Mouse (Mus musculus) erythroblast, adult 5-6 weeks (primary cell): Measurements from ENCODE around the gene Bco2. TPM values are rescaled to one million over a fixed set of nuclear protein-coding genes. Genes with fewer than 3 reads are reported as not detected.

Source experiments
- ATAC-seq: replicated peaks from 2 replicates; pipeline ENCODE4 v1.8.0; 2016; ENCODE audit warnings: moderate number of reproducible peaks, mild to moderate bottlenecking, moderate TSS enrichment, inconsistent platforms; ENCODE audit not compliant: poor library complexity, low FRiP score, severe bottlenecking
- total RNA-seq, 2 experiments: library from RNA; stranded (forward) in 1 of 2; stranded (reverse) in 1 of 2; fragments of 150-400 nt in 1 of 2; fragments of 200-764, 138-1000 nt in 1 of 2; gene quantifications; 2 replicates each; pipeline versions ENCODE4 v1.2.3 to v1.2.4; 2015 to 2017; ENCODE audit warnings: low replicate concordance in 2 of 2

The Bco2 gene
- total RNA-seq, 2 experiments from 2014 or later = 0.17 to 1.7 TPM

DNA sequence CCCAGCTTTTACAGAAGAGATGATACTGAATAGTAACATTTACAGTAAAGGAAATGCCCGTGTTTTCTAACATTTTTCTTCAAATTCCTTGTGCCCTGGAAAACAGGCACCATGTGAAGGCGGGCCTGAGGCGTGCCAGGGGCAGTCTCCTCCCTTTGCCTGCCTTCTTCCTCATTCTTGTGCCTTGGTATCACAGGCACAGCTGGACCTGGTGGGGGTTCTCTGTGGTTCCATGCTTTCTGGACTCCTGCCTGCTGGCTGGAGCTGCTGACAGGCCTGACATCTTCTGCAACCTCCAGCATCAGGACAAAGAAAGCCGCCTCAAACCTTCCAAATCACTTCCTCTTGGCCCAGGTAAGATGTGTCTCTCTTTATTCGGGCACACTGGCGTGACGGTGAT lies 10.2 kb upstream of the Bco2 start:
- ATAC-seq = no peak

DNA sequence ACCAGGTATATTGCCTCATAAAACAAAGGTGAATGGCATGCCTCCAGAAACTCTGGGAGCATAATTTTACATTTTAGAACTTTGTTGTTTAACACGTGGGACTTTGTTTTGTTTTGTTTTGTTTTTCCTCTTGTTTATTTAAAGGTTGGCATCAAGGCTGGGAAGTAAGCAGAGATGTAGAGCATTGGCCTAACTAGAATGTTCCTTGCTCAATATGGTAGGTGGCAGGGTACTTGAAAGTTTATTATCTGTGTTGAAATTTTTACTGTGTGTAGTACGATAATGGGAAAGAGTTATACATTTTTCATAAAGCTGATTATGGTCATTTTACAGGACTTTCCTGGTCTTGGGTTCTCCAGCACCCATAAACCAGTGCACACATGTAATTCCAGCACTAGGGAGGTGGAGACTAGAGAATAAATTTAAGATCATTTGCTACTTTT lies 7.0 kb upstream of the Bco2 start:
- no peak for ATAC-seq

DNA sequence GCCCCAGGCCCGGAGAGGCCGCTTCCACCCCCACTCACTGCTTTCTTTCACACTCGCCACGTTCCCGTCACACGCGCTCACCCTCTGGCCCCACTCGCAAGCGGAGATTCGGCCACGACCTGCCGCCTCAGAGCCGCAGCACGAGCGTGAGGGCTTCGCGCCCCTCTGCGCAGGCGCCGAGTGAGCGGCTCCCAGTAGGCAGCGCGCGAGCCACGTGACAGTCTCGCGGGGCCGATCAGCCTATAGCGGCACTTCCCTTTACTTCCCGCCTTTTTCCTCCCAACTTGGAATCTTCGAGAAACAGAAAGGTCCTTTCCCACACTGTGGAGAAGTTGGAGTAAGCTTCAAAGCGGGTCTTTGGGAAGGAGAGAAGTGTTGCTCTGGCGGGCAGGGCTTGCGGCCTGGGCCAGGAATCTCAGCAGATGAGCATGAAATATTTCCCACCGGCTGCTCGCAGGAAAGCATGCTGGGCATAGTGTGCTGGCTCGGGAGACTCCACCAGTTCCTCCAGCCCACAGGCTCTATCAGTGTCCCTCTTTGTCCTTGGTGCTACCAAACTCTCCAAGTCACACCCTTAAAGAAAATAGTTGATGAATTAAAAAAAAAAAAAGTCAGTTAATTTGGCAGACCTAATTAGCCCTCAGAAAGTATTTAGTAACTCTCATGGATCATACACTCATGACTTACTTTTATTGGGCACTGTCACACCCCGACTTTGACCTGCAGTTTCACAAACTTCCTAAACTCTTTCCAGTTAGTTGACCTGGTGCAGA lies 6.3 kb upstream of the Bco2 start, which contains the start of gene Tex12:
TSS of gene Tex12 (minus strand) at position 181 of the 773 bp plus-strand sequence.
- ATAC-seq = no peak

DNA sequence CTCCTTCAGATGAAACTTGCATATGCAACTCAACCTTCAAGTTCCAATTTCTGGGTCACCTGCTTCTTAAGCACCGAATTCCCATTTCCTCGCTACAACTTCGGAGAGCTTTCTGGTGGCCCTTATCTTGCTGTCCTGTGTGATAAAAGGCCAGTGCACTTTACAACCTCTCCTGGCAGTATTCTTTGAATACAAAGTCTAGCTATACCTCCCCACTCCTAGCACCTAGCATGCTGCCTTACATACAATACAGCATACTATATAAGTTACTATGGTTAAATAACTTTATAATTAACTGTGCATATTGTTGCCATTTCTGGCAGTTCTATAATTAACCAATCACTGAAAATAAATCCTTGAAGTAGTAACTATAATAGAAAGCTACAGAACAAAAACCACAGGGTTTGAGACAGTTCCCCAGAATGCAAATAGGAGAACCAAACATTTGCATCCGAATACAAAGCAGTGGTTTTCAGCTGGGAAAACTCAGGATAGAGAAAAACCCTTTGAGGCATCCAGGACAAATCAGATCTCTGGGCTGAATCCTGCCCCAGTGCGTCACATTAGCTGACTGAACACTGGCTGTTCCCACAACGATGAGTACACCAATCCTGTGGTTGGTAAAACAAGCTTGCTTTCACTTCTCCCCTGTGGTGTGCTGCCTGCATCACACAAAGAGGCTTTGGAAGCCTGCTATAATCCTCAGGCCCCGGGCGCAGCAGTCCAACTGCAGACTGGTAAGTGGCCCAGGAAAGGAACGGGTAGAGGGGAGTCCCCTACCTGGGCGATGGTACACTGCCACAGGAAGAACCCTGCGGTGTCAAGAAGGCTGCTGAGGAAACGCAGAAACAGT lies 514 bp downstream of the Bco2 start, which contains the start of gene Il18:
TSS of gene Il18 (plus strand) at position 587 of the 853 bp plus-strand sequence.
- ATAC-seq = no peak

DNA sequence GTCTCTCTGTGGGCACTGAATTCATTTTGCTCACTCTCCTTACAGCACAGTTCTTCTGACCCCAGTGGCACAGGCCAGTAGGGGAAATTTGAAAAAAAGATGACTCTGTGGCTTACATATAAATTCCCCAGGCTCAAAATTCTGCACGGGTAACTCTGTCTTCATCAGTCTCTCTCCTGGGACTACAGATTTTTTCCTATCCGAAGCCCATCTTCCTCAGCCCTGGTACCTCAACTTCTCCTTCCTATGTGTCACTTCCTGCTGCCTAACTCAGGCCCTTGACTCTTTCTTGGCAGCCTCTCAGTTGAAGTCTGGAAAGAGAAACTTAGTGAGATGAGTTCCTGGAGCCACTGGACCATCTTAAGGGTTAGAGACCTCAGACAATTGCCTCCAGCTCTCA lies 1.4 kb downstream of the Bco2 start:
- ATAC-seq = no peak

DNA sequence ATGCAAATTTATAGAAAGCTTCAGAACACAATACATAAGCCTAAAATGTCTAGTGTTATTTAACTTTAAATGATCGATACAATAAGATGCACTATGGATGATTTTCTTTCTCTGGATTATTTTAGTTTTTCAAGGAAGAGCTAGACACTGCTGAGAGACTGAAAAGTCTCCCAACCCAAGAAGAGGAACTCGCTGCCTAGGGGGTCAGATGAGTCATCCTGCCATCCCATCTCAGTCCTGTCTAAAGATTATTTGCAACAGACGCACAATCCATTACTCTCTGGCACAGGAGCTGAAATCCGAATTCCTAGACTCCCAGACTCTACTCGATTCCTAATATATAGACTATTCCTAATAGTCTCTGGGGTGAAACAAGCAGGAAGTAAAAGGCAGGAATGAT lies 2.8 kb downstream of the Bco2 start:
- no peak for ATAC-seq

DNA sequence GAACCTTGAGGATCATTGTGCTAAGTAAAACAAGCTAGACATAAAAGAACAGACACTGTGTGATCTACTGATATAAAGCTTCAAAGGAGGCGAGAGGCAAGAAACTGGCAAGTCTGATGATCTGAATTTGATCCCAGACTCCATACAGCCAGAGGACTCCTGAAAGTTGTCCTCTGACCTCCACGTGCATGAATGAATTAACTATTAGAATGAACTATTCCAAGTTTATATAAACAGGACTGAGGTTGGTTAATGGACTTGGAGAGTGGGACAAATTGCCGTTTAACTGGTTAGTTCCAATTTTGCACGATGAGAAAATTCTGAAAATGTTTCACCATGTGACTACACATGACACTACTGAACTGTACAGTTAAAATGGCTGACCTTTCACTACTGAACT lies 6.0 kb downstream of the Bco2 start:
- no peak for ATAC-seq

DNA sequence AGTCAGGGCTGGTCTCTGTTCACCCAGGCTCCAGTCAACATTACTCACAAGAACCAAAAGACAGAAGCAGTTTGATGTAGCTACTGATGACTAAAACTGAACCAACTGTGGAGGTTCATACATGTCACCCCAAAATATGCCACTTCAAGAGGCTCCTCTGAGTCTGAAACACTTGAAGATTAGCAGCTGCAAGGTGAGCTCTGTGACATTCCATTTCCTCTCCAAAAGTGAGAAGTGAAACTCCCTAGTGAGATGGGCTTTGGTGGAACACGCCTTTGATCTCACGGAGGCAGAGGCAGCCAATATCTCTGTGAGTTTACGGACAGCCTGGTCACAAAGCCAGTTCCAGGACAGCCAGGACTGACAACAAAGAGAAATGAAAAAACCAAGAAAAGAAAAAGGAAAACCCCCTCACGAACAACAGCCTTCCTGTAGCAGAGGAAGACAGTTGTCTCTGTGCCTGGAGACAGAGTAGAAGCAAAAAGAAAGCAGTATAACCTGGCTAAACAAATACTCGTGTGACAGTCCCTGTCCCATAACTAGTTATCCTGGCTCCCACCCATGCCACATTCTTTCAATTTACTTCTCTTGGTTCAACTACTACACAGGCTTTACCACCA lies 7.0 kb downstream of the Bco2 start:
- no peak for ATAC-seq

DNA sequence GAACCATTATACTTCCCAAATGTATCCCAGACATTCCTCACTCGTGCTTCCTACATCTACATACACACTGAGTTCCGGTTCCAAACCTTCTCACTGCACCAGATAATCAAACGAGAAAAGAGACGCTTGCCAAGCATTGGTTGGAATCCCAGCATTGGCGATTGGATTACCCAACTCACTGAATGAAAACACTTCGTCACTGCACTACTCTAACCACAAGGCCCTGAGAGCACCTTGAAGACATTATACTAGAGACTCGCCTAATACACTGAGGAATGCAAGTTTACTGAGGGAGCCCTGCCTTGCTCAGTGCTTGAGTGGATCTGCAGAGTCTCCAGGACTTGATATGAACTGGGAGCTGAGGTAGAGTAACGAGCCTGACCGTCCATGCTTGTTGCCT lies 12.6 kb downstream of the Bco2 start:
- no peak for ATAC-seq

DNA sequence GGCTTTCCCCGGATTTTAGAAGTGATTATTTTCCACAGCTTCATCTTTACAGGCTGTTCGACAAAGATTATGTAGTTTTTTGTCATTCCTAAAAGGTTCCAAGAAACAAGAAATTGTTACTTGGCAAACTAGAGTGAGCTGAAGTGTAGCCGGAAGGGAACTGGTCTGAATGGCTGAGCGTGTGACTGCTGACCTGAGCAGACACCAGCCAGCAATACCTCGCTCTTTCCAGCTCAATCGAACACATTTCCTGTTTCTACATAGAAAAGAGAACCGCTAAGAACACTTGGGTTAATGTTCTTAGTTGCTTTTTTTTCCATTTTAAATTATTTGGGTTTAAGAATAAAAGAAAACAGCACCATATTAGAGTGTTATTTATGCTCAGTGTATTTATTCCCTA lies 14.8 kb downstream of the Bco2 start:
- ATAC-seq = no peak

DNA sequence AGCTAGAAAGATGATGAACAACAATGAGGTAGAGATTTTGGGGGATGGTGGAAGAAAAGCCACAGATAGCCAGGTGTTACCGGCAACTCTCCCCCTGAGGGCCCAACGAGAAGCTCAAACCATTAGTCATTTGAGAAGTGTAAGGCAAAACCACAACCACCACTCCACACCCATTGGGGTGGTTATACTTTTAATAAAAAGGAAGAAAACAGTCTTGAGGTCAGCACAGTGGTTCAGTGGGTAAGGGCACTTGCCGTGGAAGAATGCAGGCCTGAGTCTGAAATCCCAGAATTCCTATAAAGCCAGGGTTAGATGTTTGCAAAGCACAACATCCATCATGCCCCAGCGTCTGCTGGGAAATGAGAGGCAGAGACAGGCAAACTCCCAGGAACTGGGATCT lies 17.7 kb downstream of the Bco2 start:
- no peak for ATAC-seq

DNA sequence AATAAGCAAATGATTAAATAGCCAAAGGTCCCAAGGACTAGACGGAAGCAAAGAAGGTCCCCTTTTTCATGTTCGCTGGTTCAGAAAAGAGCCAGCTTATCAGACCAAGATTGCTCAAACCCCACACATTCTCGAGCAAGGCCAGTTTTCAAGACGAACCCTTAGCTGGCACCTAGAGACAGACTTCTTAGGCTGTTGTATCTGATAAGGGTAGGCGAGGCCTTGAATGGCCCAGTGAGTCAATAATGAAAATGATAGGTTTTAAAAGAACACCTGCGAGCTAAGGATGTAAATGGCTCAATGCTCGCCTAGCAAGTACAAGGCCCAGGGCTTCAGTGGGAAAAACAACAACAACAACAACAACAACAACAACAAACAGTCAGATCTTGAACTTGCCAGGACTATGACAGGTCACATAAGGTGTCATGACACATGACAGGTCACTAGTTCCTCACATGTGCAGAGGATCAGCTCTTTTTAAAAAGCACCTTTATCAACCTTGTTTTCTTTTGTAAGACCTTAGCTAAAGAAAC lies 18.3 kb downstream of the Bco2 start:
- no peak for ATAC-seq

DNA sequence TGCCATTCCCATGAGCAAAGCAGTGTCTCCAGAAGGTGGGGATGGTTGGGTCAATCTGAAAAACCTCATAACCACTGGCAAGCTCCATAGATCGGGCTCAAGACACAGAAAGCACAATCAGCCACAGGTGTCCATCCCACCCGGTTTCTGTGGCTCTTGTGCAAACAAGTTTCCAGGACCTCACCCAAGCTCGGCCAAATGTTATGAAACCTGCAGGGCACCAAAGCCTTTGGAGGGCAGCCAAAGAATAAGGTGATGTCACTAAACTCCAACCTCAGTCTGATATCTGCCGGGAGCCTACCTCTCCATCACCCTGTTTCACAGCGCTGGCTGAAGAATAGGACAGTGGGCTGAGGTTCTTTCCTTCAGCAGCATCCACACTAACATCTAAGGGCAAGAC lies 19.1 kb downstream of the Bco2 start:
- no peak for ATAC-seq

DNA sequence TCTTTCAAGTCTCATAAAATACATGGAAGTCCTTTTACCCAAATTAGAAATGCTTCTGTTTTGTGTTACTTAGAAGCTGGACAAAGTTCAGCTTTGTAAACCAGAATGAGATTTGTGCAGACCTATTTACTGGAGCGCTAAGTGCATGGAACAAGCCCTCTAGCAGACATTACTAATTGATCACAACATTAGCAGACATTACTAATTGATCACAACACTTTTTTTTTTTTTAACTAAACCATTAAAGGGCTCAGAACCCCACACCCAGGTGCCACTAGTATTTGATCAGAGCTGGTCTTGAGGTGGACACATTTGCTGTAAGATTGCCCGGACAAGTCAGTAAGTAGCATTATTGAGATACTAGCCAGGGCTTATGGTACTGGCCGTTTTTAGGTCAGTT lies 21.2 kb downstream of the Bco2 start:
- ATAC-seq = peak; percentile 21

DNA sequence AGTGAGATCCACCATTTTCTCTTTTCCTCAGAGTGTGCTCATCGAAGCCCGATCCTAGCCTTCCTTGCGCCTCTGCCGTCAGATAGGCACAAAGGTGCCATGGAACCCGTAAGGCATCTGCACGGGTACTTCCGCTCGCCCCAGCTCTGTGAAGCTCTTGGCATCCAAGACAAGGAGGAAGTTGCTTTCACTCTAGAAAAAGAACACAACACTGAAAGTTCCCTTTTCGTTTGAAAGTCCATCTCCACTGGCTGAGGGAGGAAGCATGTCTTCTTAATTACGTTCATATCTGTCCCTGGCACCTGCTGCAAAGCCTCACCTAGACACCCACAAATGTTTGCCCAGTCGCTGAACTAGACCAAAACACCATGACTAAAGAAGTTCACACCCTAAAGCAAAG lies 21.7 kb downstream of the Bco2 start:
- ATAC-seq = peak; percentile 76

DNA sequence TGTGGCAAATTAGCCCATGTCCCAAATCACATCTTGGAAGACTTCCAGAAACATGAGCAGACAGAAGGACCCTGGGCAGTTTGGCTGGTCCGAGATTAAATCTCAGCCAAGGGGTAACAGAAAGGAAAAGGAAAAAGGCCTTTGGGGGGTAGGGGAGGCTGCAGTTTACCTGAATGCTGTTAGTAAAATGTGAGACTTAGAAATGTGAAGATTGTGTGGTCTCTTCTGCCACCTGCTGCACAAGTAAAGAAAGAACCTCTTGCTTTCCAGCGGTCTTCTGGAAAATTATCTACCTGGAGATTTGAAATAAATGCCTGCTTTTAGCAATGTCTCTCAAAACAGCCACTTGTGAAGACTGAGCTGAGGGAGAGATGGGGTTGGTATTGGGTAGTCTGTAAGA lies 24.1 kb downstream of the Bco2 start:
- no peak for ATAC-seq

DNA sequence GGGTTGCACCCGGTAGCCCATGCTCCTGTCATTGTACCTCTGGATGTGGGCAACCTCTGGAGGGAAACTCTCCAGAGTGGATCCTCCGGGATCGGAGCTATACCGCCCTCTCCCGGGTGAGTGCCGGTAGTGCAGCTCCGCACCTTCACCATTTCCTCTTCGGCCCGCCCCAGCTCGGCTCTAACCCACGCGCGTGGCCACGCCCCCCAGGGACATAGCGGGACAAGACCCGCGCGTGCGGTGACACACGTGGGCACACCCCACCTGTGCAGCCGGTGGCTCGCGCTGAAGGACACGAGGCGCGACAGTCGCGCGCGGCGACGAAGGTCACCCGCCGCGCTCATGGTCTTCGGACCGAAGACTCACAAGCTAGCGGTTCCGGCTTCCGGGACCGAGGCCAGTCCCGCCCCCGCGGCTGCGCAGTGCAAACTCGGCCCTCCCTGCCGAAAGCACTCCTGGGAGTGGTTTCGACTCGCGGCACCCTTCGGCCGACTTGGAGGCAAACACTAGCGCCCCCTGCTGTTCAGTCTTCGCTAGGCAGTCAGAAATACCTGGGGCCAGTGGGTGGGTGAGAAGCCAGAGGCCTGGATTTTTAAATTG lies 26.6 kb downstream of the Bco2 start, which contains the start of gene Pts:
TSS of gene Pts (minus strand) at position 432 of the 600 bp plus-strand sequence.
- ATAC-seq = peak; percentile 91

DNA sequence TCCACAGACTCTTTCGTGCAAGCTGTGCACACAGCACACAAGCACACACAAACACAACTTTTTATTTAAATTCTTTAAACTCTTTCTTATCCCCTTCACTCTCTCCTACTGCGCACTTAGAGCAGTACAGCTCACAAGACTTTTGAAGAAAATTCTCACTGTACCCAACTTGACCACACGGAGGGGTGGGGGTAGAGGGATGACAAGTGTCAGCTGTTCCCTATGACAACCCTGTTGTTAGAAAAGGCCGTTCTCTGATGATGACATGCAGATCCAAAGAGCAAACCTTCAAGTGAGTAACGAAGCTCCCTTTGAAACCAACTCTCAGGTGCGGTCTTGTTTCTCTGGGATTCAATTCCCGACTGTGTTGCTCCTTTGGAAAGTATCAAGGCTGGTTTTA lies 27.1 kb downstream of the Bco2 start:
- peak; percentile 17 for ATAC-seq

DNA sequence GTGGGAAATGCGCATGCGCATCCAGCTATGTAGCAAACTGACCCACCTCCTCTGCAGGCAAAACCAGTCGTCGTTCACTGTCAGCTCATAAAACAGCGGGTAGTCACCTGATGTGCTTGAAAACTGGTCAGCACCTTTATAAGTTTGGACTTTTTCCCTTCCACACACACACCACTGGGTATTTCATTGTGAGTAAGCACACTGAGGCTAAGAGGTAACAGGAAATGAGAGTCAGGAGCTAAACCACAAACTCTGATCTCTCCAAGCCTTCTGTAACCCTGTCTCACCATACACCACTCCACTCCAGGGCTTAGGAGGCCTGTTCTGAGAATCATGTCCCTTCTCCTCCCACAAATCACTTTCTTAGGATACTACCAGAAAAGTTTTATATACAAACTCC lies 29.4 kb downstream of the Bco2 start:
- no peak for ATAC-seq

DNA sequence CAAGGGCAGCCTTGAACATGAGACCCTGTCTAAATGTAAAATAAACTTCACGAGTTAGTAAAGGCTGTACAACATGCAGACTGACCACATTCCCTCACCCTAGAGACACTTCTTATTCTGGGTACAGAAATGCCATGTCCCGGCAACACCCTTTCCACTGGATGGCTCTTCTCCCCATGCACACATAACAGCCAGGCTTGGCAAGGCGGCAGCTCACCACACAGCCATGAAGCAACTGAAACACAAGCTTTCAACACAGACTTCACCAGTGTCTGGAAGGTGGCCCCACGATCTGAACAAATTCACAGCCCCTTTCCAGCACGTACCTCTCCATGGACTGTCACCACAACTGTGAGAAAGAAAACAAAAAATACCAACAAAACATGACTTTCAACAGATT lies 30.0 kb downstream of the Bco2 start:
- no peak for ATAC-seq
